Mouse (Mus musculus) liver, postnatal 0 days (tissue): ENCODE data around the gene 1600002K03Rik. TPM values are rescaled to one million over a fixed set of nuclear protein-coding genes. Genes with fewer than 3 reads are reported as not detected.

Experiments
- ATAC-seq: fragments of 200-750 bp; cut with Nextera tagmentation; 2 replicates; pipeline ENCODE4 v1.8.0; 2017; ENCODE audit warnings: mild to moderate bottlenecking, moderate library complexity
- DNase-seq: peaks from one replicate; pipeline ENCODE4 v3.0.0-alpha.2; 2016
- H3K27ac ChIP-seq: fragments of 300-500 bp; sonication (generic); 2 replicates; pipeline ENCODE4 v1.5.1; 2014; ENCODE audit warnings: antibody characterized with exemption, moderate library complexity, mild to moderate bottlenecking, low read depth
- H3K27me3 ChIP-seq: fragments of 300-500 bp; sonication (generic); 2 replicates; pipeline ENCODE4 v1.6.1; 2014; ENCODE audit warnings: low read length, control low read depth, mixed read lengths; ENCODE audit not compliant: insufficient read depth
- H3K36me3 ChIP-seq: fragments of 300-500 bp; sonication (generic); replicated peaks from 2 replicates; pipeline ENCODE4 v1.6.1; 2014; ENCODE audit warnings: mild to moderate bottlenecking, control low read depth, low read length, moderate library complexity, mixed read lengths; ENCODE audit not compliant: insufficient read depth
- H3K4me1 ChIP-seq: fragments of 300-500 bp; sonication (generic); 2 replicates; pipeline ENCODE4 v1.6.1; 2014; ENCODE audit warnings: antibody characterized with exemption, mild to moderate bottlenecking, control low read depth; ENCODE audit not compliant: insufficient read depth
- H3K4me2 ChIP-seq: fragments of 300-500 bp; sonication (generic); 2 replicates; pipeline ENCODE4 v1.6.1; 2014; ENCODE audit warnings: low read depth, mild to moderate bottlenecking, low read length, moderate library complexity, mixed read lengths
- H3K4me3 ChIP-seq: fragments of 300-500 bp; sonication (generic); 2 replicates; pipeline ENCODE4 v1.5.1; 2014; ENCODE audit warnings: low read depth, low read length
- H3K9ac ChIP-seq: fragments of 300-500 bp; sonication (generic); replicated peaks from 2 replicates; pipeline ENCODE4 v1.6.1; 2014; ENCODE audit warnings: mild to moderate bottlenecking, moderate library complexity
- H3K9me3 ChIP-seq: fragments of 300-500 bp; sonication (generic); 2 replicates; pipeline ENCODE4 v1.6.1; 2016; ENCODE audit warnings: mild to moderate bottlenecking, control low read depth, low read length, mixed read lengths
- CTCF ChIP-seq: sonication (generic); IDR thresholded peaks from 2 replicates; pipeline ENCODE4 v1.5.1; 2016; ENCODE audit warnings: antibody characterized with exemption, low read depth
- EP300 ChIP-seq: IDR thresholded peaks from 2 replicates; pipeline ENCODE4 v1.6.1; 2016; ENCODE audit warnings: antibody characterized with exemption, low read depth, mild to moderate bottlenecking
- WGBS: fragments of 180-500 bp; shearing (Covaris S2); extraction: QIAGEN DNeasy Blood & Tissue Kit; methylation state at CpG from one replicate; pipeline ENCODE4 v1.1.7; 2014; ENCODE audit not compliant: insufficient replicate concordance; 5-methylcytosine and 5-hydroxymethylcytosine counted together
- polyA plus RNA-seq: library from polyadenylated mRNA; unstranded; fragments of >200 nt; fragmentation: Nextera tagmentation; extraction: Ambion mirVana; gene quantifications from 2 replicates; pipeline ENCODE4 v1.2.1, GENCODE M21; 2015

1600002K03Rik gene
- polyA plus RNA-seq, 1 experiment from 2014 or later = 6.8 TPM

DNA sequence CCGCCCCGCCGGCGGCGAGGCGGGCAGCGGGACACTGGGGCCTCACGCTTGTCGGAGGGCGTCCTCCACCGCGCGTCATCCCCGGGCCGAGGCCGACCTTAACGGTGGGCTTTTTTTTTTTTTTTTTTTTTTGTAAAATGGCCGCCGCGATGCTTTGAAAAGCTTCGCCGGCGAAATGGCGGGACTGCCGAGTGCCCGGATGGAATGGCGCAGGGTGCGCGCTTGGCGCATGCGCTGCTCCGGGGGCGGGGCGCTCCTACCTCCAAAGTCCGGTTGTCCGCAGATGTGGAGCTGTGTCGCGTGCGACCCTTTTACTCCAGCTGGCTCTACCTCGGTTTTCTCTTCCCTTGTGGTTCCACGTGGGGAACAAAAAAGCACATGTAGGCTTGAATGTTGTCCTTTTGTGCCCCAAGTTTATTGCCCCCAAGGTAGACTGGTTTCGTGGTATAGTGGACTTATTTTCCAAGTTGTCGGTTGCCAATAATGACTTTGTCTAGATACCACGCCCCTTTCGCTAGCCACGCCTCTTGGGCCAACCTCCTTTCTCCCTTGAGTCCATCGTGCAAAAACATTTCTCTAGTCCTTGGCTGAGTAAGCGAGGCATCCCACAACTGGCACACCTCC is 4.6 kb upstream of the 1600002K03Rik start:
- under 1% methylated on average over 39 of the region's 48 CpGs for WGBS
- TF ChIP-seq CTCF (no peak), EP300 (peak; percentile 9; the same call in 1 of the 2 replicates)
- Histone ChIP-seq H3K4me1 (peaks cover 56% of the 10 kb centered on the region), H3K4me3 (peak overlapping the region; percentile 71), H3K27ac (peak overlapping the region; percentile 99), H3K9me3 (no peaks in the 10 kb centered on the region), H3K27me3 (no peaks in the 10 kb centered on the region), H3K36me3 (peaks cover 25% of the 10 kb centered on the region), H3K9ac (peak overlapping the region; percentile 96), H3K4me2 (peak overlapping the region; percentile 81)
- ATAC-seq (peak; percentile 67), DNase-seq (peak; percentile 96)

DNA sequence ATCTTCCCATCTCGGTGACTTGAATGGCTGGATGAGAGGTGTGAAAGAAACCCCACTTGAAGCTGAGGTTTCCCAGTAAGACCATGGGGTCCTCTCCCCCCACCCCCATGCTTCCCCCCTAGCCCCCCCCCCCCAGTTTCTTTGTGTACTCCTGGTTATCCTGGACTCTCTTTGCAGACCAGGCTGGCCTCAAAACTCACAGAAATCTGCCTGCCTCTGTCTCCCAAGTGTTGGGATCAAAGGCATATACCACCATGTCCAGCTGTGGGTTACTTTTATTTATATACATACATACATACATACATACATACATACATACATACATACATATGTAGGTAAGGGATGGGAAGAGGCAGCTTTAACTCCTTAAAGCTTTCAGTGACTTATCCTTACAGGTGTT is 3.7 kb upstream of the 1600002K03Rik start:
- Histone ChIP-seq H3K27me3 (no peaks in the 10 kb centered on the region), H3K4me1 (peaks cover 53% of the 10 kb centered on the region), H3K4me3 (peak overlapping the region; percentile 71), H3K27ac (peak overlapping the region; percentile 99), H3K4me2 (peak overlapping the region; percentile 81), H3K9me3 (no peaks in the 10 kb centered on the region), H3K36me3 (peaks cover 25% of the 10 kb centered on the region), H3K9ac (peak overlapping the region; percentile 96; the same call in 1 of the 2 replicates)
- 65% methylated on average over 1 of the region's 1 CpGs for WGBS
- ATAC-seq = no peak
- DNase-seq = no peak
- TF ChIP-seq EP300 (no peak), CTCF (no peak)

DNA sequence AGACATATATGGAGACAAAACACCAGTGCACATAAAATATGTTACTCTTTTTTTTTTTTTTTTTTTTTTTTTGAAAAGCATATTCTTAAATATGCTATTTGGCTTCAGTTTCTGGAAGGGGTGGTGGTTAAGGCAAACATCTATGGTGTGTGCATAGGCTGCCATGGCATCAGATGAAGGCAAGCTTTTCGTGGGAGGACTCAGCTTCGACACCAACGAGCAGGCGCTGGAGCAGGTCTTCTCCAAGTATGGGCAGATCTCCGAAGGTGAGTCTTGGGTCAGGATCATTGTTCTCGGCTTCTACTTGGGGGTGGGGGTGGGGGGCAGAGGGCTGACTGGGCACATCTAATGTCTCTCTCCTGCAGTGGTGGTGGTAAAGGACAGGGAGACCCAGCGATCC is 3.1 kb upstream of the 1600002K03Rik start:
- Histone ChIP-seq H3K4me1 (peaks cover 47% of the 10 kb centered on the region), H3K27me3 (no peaks in the 10 kb centered on the region), H3K9ac (no peak overlapping the region), H3K27ac (no peak overlapping the region), H3K4me3 (no peak overlapping the region), H3K36me3 (peaks cover 25% of the 10 kb centered on the region), H3K9me3 (no peaks in the 10 kb centered on the region), H3K4me2 (no peak overlapping the region)
- ATAC-seq = no peak
- DNase-seq = no peak
- 89% methylated on average over 7 of the region's 7 CpGs for WGBS
- no peak for TF ChIP-seq CTCF
- TF ChIP-seq EP300 = no peak

DNA sequence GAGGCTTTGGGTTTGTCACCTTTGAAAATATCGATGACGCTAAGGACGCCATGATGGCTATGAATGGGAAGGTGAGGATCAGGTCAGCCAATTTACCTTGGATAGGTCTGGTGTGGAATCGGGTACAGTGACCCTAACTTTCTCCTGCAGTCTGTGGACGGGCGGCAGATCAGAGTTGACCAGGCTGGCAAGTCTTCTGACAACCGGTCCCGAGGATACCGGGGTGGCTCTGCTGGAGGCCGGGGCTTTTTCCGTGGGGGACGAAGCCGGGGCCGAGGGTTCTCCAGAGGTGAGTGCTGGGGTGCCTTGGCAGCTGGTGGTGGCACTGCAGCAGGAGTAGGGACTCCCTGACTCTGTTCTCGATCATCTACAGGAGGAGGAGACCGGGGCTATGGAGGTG is 2.7 kb upstream of the 1600002K03Rik start:
- no peaks in the 10 kb centered on the region for H3K9me3 ChIP-seq
- H3K4me2 ChIP-seq = no peak overlapping the region
- H3K9ac ChIP-seq = no peak overlapping the region
- no peak overlapping the region for H3K4me3 ChIP-seq
- H3K36me3 ChIP-seq = peaks cover 25% of the 10 kb centered on the region
- ATAC-seq = no peak
- H3K4me1 ChIP-seq = peaks cover 45% of the 10 kb centered on the region
- WGBS = 89% methylated on average over 16 of the region's 16 CpGs
- TF ChIP-seq EP300 (no peak), CTCF (no peak)
- no peak for DNase-seq
- no peak overlapping the region for H3K27ac ChIP-seq
- no peaks in the 10 kb centered on the region for H3K27me3 ChIP-seq

DNA sequence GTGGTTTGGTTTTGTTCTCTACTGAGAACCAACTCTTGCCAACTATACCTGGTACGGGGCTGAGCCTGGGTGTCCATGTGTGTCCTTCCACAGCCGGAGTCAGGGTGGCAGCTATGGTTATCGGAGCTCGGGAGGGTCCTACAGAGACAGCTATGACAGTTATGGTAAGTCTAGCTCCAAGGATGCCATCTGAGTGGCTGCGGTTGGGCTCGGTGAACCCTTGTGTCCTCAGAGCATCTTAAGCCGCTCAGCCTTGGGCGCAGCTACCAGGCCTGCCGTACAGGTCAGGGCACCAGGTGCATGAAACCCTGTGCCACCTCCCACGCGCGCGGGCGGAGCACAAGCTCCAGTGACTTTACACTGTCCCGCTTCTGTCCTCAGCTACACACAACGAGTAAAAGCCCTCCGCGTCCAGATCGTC is 2.1 kb upstream of the 1600002K03Rik start:
- peaks cover 25% of the 10 kb centered on the region for H3K36me3 ChIP-seq
- H3K4me2 ChIP-seq = no peak overlapping the region
- ATAC-seq = no peak
- H3K4me3 ChIP-seq = no peak overlapping the region
- H3K27ac ChIP-seq = no peak overlapping the region
- H3K9ac ChIP-seq = no peak overlapping the region
- H3K9me3 ChIP-seq = no peaks in the 10 kb centered on the region
- peaks cover 40% of the 10 kb centered on the region for H3K4me1 ChIP-seq
- 96% methylated on average over 19 of the region's 19 CpGs for WGBS
- TF ChIP-seq EP300 (no peak), CTCF (no peak)
- H3K27me3 ChIP-seq = no peaks in the 10 kb centered on the region
- DNase-seq = no peak

DNA sequence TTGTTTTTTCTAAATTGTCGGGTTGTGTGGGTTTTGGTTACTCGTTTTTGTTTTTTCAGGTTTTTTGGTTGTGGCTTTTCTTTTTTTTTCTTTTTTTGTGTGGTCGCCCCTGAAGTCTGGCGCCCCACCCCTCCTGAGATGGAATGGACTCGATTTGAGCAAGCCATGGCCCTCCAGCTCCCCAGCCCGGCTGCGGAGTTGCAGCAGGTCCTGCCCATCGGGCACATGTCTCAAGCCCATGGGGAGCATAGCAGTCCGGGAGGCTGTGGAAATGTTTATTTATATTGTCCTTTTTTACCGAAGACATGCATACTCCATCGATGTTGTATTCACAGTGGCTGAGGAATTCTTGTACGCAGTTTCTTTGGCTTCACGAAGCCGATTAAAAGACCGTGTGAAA is 1.5 kb upstream of the 1600002K03Rik start:
- DNase-seq = no peak
- Histone ChIP-seq H3K36me3 (peaks cover 25% of the 10 kb centered on the region), H3K9me3 (no peaks in the 10 kb centered on the region), H3K4me2 (no peak overlapping the region), H3K4me3 (no peak overlapping the region), H3K27me3 (no peaks in the 10 kb centered on the region), H3K9ac (no peak overlapping the region), H3K4me1 (peaks cover 34% of the 10 kb centered on the region), H3K27ac (no peak overlapping the region)
- ATAC-seq = no peak
- TF ChIP-seq CTCF = no peak
- TF ChIP-seq EP300 = no peak
- WGBS = 91% methylated on average over 15 of the region's 15 CpGs
